Mouse (Mus musculus) stomach, embryonic 14.5 days (tissue): ENCODE data around the gene Lpcat4. TPM values are rescaled to one million over a fixed set of nuclear protein-coding genes. Genes with fewer than 3 reads are reported as not detected.

Experiments
- ATAC-seq: fragments of 200-750 bp; cut with Nextera tagmentation; 2 replicates; pipeline ENCODE4 v1.8.0; 2017; ENCODE audit warnings: low read depth, moderate TSS enrichment; ENCODE audit not compliant: insufficient number of reproducible peaks, insufficient read depth, low FRiP score
- H3K27ac ChIP-seq: fragments of 300-500 bp; sonication (generic); 2 replicates; pipeline ENCODE4 v1.5.1; 2014; ENCODE audit warnings: mild to moderate bottlenecking, low read length, moderate library complexity, mixed read lengths
- H3K27me3 ChIP-seq: fragments of 300-500 bp; sonication (generic); 2 replicates; pipeline ENCODE4 v1.6.1; 2014; ENCODE audit warnings: low read length, control low read depth, mixed read lengths; ENCODE audit not compliant: control insufficient read depth, insufficient read depth
- H3K36me3 ChIP-seq: fragments of 300-500 bp; sonication (generic); 2 replicates; pipeline ENCODE4 v1.6.1; 2014; ENCODE audit warnings: mild to moderate bottlenecking, control low read depth, low read length, moderate library complexity, mixed read lengths; ENCODE audit not compliant: control insufficient read depth, insufficient read depth
- H3K4me1 ChIP-seq: fragments of 300-500 bp; sonication (generic); 2 replicates; pipeline ENCODE4 v1.6.1; 2014; ENCODE audit warnings: low read length, control low read depth, mixed read lengths; ENCODE audit not compliant: control insufficient read depth, insufficient read depth
- H3K4me2 ChIP-seq: fragments of 300-500 bp; sonication (generic); replicated peaks from 2 replicates; pipeline ENCODE4 v1.6.1; 2014; ENCODE audit warnings: low read depth, low read length, control low read depth
- H3K4me3 ChIP-seq: fragments of 300-500 bp; sonication (generic); 2 replicates; pipeline ENCODE4 v1.5.1; 2014; ENCODE audit warnings: low read depth, low read length, control low read depth
- H3K9ac ChIP-seq: fragments of 300-500 bp; sonication (generic); replicated peaks from 2 replicates; pipeline ENCODE4 v1.6.1; 2014; ENCODE audit warnings: low read depth, mild to moderate bottlenecking, control low read depth, low read length, moderate library complexity, mixed read lengths
- H3K9me3 ChIP-seq: fragments of 300-500 bp; sonication (generic); 2 replicates; pipeline ENCODE4 v1.6.1; 2016; ENCODE audit warnings: low read depth, low read length, control low read depth; ENCODE audit not compliant: control insufficient read depth
- WGBS: fragments of 180-500 bp; shearing (Covaris S2); extraction: QIAGEN DNeasy Blood & Tissue Kit; methylation state at CpG from one replicate; pipeline ENCODE4 v1.1.7; 2014; 5-methylcytosine and 5-hydroxymethylcytosine counted together
- polyA plus RNA-seq: library from polyadenylated mRNA; unstranded; fragments of >200 nt; fragmentation: Nextera tagmentation; extraction: Ambion mirVana; gene quantifications from 2 replicates; pipeline ENCODE4 v1.2.1, GENCODE M21; 2014

Gene Lpcat4
- polyA plus RNA-seq, 1 experiment from 2014 or later: 23.0 TPM

GRCm38 (mm10) chr2:112247323-112247722 is 8.1 kb downstream of the Lpcat4 start:
- H3K4me3 ChIP-seq: no peak overlapping the region
- H3K27me3 ChIP-seq: no peaks in the 10 kb centered on the region
- H3K36me3 ChIP-seq: peaks cover 8% of the 10 kb centered on the region
- H3K9me3 ChIP-seq: no peaks in the 10 kb centered on the region
- H3K27ac ChIP-seq: no peak overlapping the region
- H3K4me1 ChIP-seq: no peaks in the 10 kb centered on the region
- 78% methylated on average over 10 of the region's 10 CpGs for WGBS
- no peak for ATAC-seq
- H3K4me2 ChIP-seq: no peak overlapping the region
- no peak overlapping the region for H3K9ac ChIP-seq

- Histone ChIP-seq H3K9ac (no peak overlapping the region), H3K4me2 (no peak overlapping the region), H3K27me3 (no peaks in the 10 kb centered on the region), H3K4me3 (no peak overlapping the region), H3K4me1 (no peaks in the 10 kb centered on the region), H3K9me3 (no peaks in the 10 kb centered on the region), H3K36me3 (peaks cover 5% of the 10 kb centered on the region; the same call in 1 of the 2 replicates), H3K27ac (no peak overlapping the region)
- WGBS: 93% methylated on average over 10 of the region's 10 CpGs
- no peak for ATAC-seq
Observed at GRCm38 (mm10) chr2:112249780-112250453, 10.6 kb downstream of the Lpcat4 start.

DNA sequence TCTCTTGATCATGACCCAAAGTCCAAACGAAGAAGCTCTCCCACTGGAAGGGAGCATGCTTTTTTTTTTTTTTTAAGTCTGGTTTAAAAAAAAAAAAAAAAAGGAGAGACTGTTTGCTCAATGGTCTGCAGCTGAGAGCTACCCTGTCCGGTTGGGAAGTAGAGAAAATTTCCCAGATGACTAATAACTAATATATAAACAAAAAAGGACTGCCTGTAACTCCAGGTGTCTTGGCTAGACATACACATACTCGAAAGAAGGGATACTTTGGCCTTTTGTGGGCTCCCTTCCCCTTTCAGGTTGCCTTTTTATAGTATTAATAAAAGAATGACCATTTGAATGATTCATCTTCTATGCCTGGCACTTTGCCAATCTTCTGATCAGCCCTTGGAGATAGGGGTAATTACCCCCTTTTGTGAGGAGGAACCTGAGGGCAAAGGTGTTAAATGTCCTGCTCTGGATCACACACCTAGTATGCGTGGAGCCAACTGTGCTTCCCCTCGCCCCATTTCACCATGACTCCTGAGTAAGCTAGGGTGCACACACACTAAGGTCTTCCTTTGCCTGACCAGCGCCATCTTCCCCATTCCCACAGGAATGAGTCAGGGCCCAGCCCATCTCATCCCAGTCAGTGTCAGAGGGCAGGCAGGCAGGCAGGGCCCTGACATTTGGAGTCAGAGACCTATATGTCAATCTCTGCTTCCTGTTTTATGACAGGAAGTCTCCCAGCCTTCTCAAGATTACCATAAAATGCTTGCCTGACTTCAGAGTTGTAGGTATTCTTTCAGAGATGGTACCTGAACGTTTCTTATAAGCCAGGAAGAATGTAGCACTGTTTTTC is 15.6 kb downstream of the Lpcat4 start:
- Histone ChIP-seq H3K27me3 (no peaks in the 10 kb centered on the region), H3K9me3 (no peaks in the 10 kb centered on the region), H3K9ac (no peak overlapping the region), H3K27ac (no peak overlapping the region), H3K4me3 (no peak overlapping the region), H3K4me1 (no peaks in the 10 kb centered on the region), H3K4me2 (no peak overlapping the region), H3K36me3 (no peaks in the 10 kb centered on the region)
- ATAC-seq: 0 out of 2 replicates have a peak, but pooled peaks have one; percentile 15
- 50% methylated on average over 7 of the region's 7 CpGs for WGBS

DNA sequence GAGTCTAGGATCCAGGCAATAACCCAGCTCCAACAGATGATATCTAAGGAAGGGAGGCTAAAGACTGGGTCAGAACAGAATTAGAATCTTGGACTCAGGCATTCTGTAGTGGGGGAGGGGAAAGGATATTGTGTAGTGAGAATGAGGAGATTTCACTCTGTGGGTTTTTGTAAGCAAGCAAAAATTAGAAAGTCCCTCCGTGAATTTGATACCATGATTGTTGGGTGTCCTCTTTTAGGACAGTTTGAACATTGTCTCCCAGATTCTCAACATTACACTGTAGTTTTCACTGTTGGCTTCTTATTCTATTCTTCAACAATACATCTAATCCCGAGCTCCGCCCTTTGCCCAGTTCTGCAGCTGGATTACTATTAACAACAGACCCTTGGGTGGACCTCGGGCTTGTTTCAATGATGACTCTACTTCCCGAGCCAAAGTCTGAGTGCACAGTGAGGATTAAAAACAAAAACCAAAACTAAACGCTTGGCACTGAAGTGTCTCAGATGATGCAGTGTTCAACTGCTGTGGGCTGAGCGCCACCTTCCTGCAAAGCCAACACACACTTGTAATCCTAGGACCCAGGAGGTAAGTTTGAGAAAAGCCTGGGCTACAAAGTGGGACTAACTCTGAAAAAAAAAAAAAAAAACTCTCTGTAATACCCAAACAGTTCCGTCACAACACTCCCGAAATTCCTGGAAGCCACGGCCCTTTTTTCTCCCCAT is 20.1 kb downstream of the Lpcat4 start, which contains the start of gene Nutm1:
Nutm1 (minus strand) TSS at position 51 of the 722 bp plus-strand sequence.
- no peaks in the 10 kb centered on the region for H3K36me3 ChIP-seq
- no peak for ATAC-seq
- H3K9me3 ChIP-seq: no peaks in the 10 kb centered on the region
- H3K4me3 ChIP-seq: no peak within 1 kb of the TSS
- H3K27ac ChIP-seq: no peak within 1 kb of the TSS
- no peak within 1 kb of the TSS for H3K4me2 ChIP-seq
- H3K4me1 ChIP-seq: peaks cover 8% of the 10 kb centered on the region
- H3K27me3 ChIP-seq: no peaks in the 10 kb centered on the region
- H3K9ac ChIP-seq: no peak within 1 kb of the TSS
- WGBS: 68% methylated on average over 10 of the region's 10 CpGs

DNA sequence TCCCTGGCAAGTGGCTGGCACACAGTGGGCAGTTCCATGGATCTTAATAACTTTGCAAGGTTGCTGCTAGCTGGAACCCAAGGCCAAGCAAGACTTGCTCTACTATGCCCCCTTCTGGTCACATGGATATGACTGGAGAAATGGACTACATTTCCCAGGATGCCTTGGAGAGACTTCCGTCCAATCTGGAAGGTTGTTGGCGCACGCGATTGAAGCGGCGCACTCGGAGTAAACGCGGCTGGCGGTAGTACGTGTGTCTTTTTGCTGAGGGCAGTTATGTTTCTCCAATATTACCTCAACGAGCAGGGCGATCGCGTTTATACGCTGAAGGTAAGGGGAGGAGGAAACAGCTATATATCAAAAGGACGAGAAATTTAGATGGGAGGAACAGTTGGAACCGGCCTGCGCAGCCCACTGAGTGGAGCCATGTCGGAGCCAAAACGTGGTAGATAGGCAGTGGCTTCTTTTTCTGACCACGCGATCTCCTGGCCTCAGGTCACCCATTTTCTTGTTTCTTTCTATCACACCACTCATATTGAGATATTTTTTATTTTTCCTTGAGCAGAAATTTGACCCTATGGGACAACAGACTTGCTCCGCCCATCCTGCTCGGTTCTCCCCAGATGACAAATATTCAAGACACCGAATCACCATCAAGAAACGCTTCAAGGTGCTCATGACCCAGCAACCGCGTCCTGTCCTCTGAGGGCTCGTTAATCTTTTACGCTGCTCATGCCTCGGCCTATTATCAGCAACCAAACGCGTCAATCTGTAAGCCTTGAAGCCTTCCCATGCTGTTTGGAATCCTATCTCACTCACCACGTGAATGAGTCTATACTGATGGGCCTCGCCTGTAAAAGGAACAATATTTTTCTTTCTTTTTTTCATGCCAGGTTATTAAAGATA is 22.7 kb downstream of the Lpcat4 start, which contains the start of gene Nop10:
Nop10 (plus strand) TSS at position 179 of the 906 bp plus-strand sequence.
- H3K9ac ChIP-seq: peak within 1 kb of the TSS; percentile 33
- no peaks in the 10 kb centered on the region for H3K9me3 ChIP-seq
- H3K4me1 ChIP-seq: peaks cover 10% of the 10 kb centered on the region
- no peaks in the 10 kb centered on the region for H3K27me3 ChIP-seq
- WGBS: under 1% methylated on average over 36 of the region's 36 CpGs
- peak; percentile 51 for ATAC-seq
- H3K36me3 ChIP-seq: no peaks in the 10 kb centered on the region
- peak within 1 kb of the TSS; percentile 64 for H3K4me2 ChIP-seq
- H3K27ac ChIP-seq: peak within 1 kb of the TSS; percentile 55; the same call in 1 of the 2 replicates
- H3K4me3 ChIP-seq: peak within 1 kb of the TSS; percentile 64

GRCm38 (mm10) chr2:112262779-112263295 is 23.6 kb downstream of the Lpcat4 start:
- Histone ChIP-seq H3K4me1 (peaks cover 12% of the 10 kb centered on the region), H3K9ac (no peak overlapping the region), H3K4me2 (peak overlapping the region; percentile 64), H3K4me3 (peak overlapping the region; percentile 64), H3K36me3 (no peaks in the 10 kb centered on the region), H3K27ac (no peak overlapping the region), H3K9me3 (no peaks in the 10 kb centered on the region), H3K27me3 (no peaks in the 10 kb centered on the region)
- no peak for ATAC-seq
- 33% methylated on average over 4 of the region's 4 CpGs for WGBS

DNA sequence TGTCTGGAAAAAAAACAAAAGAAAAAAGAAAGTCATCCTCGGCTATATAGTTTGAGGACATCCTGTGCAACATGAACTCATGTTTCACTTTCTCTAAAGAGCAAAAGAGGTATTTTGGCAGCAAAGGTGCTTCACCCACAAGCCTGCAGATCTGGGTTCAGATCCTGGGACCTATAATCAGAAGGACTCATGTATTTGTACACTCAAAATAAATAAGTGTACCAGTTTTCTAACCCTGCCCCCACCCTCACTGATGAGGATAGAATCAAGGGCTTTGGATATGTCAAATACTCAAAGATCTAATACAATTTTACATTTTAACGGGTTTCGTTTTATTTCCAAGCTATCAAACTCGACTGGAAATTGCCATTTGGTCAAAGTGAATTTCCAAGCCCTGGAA is 25.1 kb downstream of the Lpcat4 start:
- H3K4me1 ChIP-seq: peaks cover 12% of the 10 kb centered on the region
- H3K9ac ChIP-seq: no peak overlapping the region
- H3K36me3 ChIP-seq: no peaks in the 10 kb centered on the region
- no peak overlapping the region for H3K4me3 ChIP-seq
- no peak overlapping the region for H3K27ac ChIP-seq
- H3K4me2 ChIP-seq: no peak overlapping the region
- WGBS: 76% methylated on average over 4 of the region's 4 CpGs
- H3K9me3 ChIP-seq: no peaks in the 10 kb centered on the region
- H3K27me3 ChIP-seq: no peaks in the 10 kb centered on the region
- ATAC-seq: no peak
